Mouse (Mus musculus) heart, embryonic 14.5 days (tissue): ENCODE data around the gene Prss33. TPM values are rescaled to one million over a fixed set of nuclear protein-coding genes. Genes with fewer than 3 reads are reported as not detected.

Source experiments
- ATAC-seq: fragments of 200-750 bp; cut with Nextera tagmentation; 2 replicates; pipeline ENCODE4 v1.8.0; 2017; ENCODE audit warnings: low read depth, moderate TSS enrichment; ENCODE audit not compliant: insufficient number of reproducible peaks, insufficient read depth, low FRiP score
- H3K27ac ChIP-seq, 2 experiments: fragments of 200-500 bp in 1 of 2; fragments of 300-500 bp in 1 of 2; sonication (generic) in 1 of 2; replicated peaks in 1 of 2; 2 replicates each; pipeline ENCODE4 v1.5.1; 2012 to 2014; ENCODE audit warnings: low read depth in 2 of 2, low read length in 2 of 2, control low read depth in 1 of 2, mild to moderate bottlenecking in 1 of 2, mixed read lengths in 1 of 2; ENCODE audit not compliant: control insufficient read depth in 1 of 2, insufficient read depth in 1 of 2
- H3K27me3 ChIP-seq: fragments of 300-500 bp; sonication (generic); 2 replicates; pipeline ENCODE4 v1.6.1; 2014; ENCODE audit warnings: mild to moderate bottlenecking, low read length, control low read depth; ENCODE audit not compliant: control insufficient read depth, insufficient read depth
- H3K36me3 ChIP-seq: fragments of 300-500 bp; sonication (generic); 2 replicates; pipeline ENCODE4 v1.6.1; 2014; ENCODE audit warnings: mild to moderate bottlenecking, control low read depth, low read length, mixed read lengths; ENCODE audit not compliant: control insufficient read depth, insufficient read depth
- H3K4me1 ChIP-seq, 2 experiments: fragments of 200-500 bp in 1 of 2; fragments of 300-500 bp in 1 of 2; sonication (generic) in 1 of 2; 2 replicates each; pipeline ENCODE4 v1.6.1; 2012 to 2014; ENCODE audit warnings: low read length in 2 of 2, control low read depth in 1 of 2, mixed read lengths in 1 of 2; ENCODE audit not compliant: control insufficient read depth in 2 of 2, insufficient read depth in 2 of 2
- H3K4me2 ChIP-seq: fragments of 300-500 bp; sonication (generic); 2 replicates; pipeline ENCODE4 v1.6.1; 2014; ENCODE audit warnings: mild to moderate bottlenecking, low read length
- H3K4me3 ChIP-seq, 2 experiments: fragments of 200-500 bp in 1 of 2; fragments of 300-500 bp in 1 of 2; sonication (generic) in 1 of 2; 2 replicates each; pipeline ENCODE4 v1.5.1; 2012 to 2014; ENCODE audit warnings: low read length in 2 of 2, mild to moderate bottlenecking in 2 of 2, control low read depth in 1 of 2, low read depth in 1 of 2, moderate library complexity in 1 of 2; ENCODE audit not compliant: control insufficient read depth in 1 of 2, insufficient read depth in 1 of 2
- H3K9ac ChIP-seq: fragments of 300-500 bp; sonication (generic); 2 replicates; pipeline ENCODE4 v1.6.1; 2014; ENCODE audit warnings: mild to moderate bottlenecking, low read length
- H3K9me3 ChIP-seq: fragments of 300-500 bp; sonication (generic); 2 replicates; pipeline ENCODE4 v1.6.1; 2016; ENCODE audit warnings: low read length, control low read depth; ENCODE audit not compliant: control insufficient read depth
- WGBS: fragments of 180-500 bp; shearing (Covaris S2); extraction: QIAGEN DNeasy Blood & Tissue Kit; methylation state at CpG from one replicate; pipeline ENCODE4 v1.1.7; 2014; 5-methylcytosine and 5-hydroxymethylcytosine counted together
- polyA plus RNA-seq: library from polyadenylated mRNA; unstranded; fragments of >200 nt; fragmentation: Nextera tagmentation; extraction: Ambion mirVana; gene quantifications from 2 replicates; pipeline ENCODE4 v1.2.1, GENCODE M21; 2014

Gene Prss33
- polyA plus RNA-seq, 1 experiment from 2014 or later = not detected

GRCm38 (mm10) chr17:23806867-23807266 lies 29.0 kb downstream of the Prss33 start:
- Histone ChIP-seq H3K4me3 (no peak overlapping the region), H3K27me3 (no peaks in the 10 kb centered on the region), H3K9ac (no peak overlapping the region), H3K27ac (no peak overlapping the region), H3K9me3 (no peaks in the 10 kb centered on the region), H3K4me1 (peaks cover 5 to 26% of the 10 kb centered on the region in 2 experiments), H3K36me3 (peaks cover 48% of the 10 kb centered on the region), H3K4me2 (peak overlapping the region; percentile 35)
- ATAC-seq = no peak
- WGBS = 74% methylated on average over 25 of the region's 25 CpGs

- H3K36me3 ChIP-seq = peaks cover 25% of the 10 kb centered on the region
- H3K4me3 ChIP-seq = peak overlapping the region; percentile 93 to 98
- peak overlapping the region; percentile 94 for H3K4me2 ChIP-seq
- peak overlapping the region in 1 of 2 experiments; percentile 96; a peak in 1 of 4 replicates for H3K27ac ChIP-seq
- WGBS = 2% methylated on average over 8 of the region's 8 CpGs
- no peaks in the 10 kb centered on the region for H3K27me3 ChIP-seq
- H3K4me1 ChIP-seq = peaks cover 5 to 26% of the 10 kb centered on the region in 2 experiments
- no peaks in the 10 kb centered on the region for H3K9me3 ChIP-seq
- peak overlapping the region; percentile 99 for H3K9ac ChIP-seq
- no peak for ATAC-seq
These were observed 31.3 kb downstream of the Prss33 start for GRCm38 (mm10) chr17:23804426-23805085.

GRCm38 (mm10) chr17:23803366-23804041 lies 32.4 kb downstream of the Prss33 start:
- H3K4me1 ChIP-seq = peaks cover 5 to 26% of the 10 kb centered on the region in 2 experiments
- H3K36me3 ChIP-seq = peaks cover 14% of the 10 kb centered on the region
- H3K4me3 ChIP-seq = peak overlapping the region; percentile 93 to 98
- peak overlapping the region; percentile 86 to 96 for H3K27ac ChIP-seq
- H3K9ac ChIP-seq = peak overlapping the region; percentile 99
- WGBS = under 1% methylated on average over 69 of the region's 83 CpGs
- H3K27me3 ChIP-seq = no peaks in the 10 kb centered on the region
- no peaks in the 10 kb centered on the region for H3K9me3 ChIP-seq
- ATAC-seq = peak; percentile 66
- H3K4me2 ChIP-seq = peak overlapping the region; percentile 94

- H3K4me1 ChIP-seq = peaks cover 5 to 26% of the 10 kb centered on the region in 2 experiments
- H3K4me2 ChIP-seq = peak overlapping the region; percentile 94
- peak overlapping the region; percentile 90 to 96 for H3K27ac ChIP-seq
- peak; percentile 96 for ATAC-seq
- under 1% methylated on average over 57 of the region's 60 CpGs for WGBS
- no peaks in the 10 kb centered on the region for H3K9me3 ChIP-seq
- peak overlapping the region; percentile 93 to 98 for H3K4me3 ChIP-seq
- peaks cover 8% of the 10 kb centered on the region for H3K36me3 ChIP-seq
- H3K27me3 ChIP-seq = no peaks in the 10 kb centered on the region
- peak overlapping the region; percentile 99 for H3K9ac ChIP-seq
These were observed 33.0 kb downstream of the Prss33 start for GRCm38 (mm10) chr17:23802746-23803365.

GRCm38 (mm10) chr17:23801627-23802026 lies 34.2 kb downstream of the Prss33 start:
- H3K27me3 ChIP-seq = no peaks in the 10 kb centered on the region
- H3K4me2 ChIP-seq = no peak overlapping the region
- no peak for ATAC-seq
- H3K4me3 ChIP-seq = no peak overlapping the region
- H3K27ac ChIP-seq = no peak overlapping the region
- 96% methylated on average over 10 of the region's 10 CpGs for WGBS
- H3K4me1 ChIP-seq = peaks cover 5 to 20% of the 10 kb centered on the region in 2 experiments
- no peaks in the 10 kb centered on the region for H3K36me3 ChIP-seq
- H3K9ac ChIP-seq = no peak overlapping the region
- H3K9me3 ChIP-seq = no peaks in the 10 kb centered on the region

- peaks cover 0 to 2% of the 10 kb centered on the region in 2 experiments; a peak in 2 of 4 replicates for H3K4me1 ChIP-seq
- ATAC-seq = no peak
These were observed 38.5 kb downstream of the Prss33 start for GRCm38 (mm10) chr17:23797316-23797715.

GRCm38 (mm10) chr17:23795323-23795722 lies 40.5 kb downstream of the Prss33 start:
- no peak overlapping the region for H3K4me3 ChIP-seq
- H3K4me2 ChIP-seq = no peak overlapping the region
- WGBS = 93% methylated on average over 8 of the region's 8 CpGs
- H3K36me3 ChIP-seq = no peaks in the 10 kb centered on the region
- no peak for ATAC-seq
- H3K9ac ChIP-seq = no peak overlapping the region
- H3K9me3 ChIP-seq = no peaks in the 10 kb centered on the region
- H3K4me1 ChIP-seq = peaks cover 4 to 5% of the 10 kb centered on the region in 2 experiments; a peak in 3 of 4 replicates
- H3K27ac ChIP-seq = no peak overlapping the region
- no peaks in the 10 kb centered on the region for H3K27me3 ChIP-seq

More at GRCm38 (mm10) chr17:23797316-23797715, 38.5 kb downstream of the Prss33 start:
- Histone ChIP-seq H3K9ac (no peak overlapping the region), H3K9me3 (no peaks in the 10 kb centered on the region), H3K27ac (no peak overlapping the region), H3K36me3 (no peaks in the 10 kb centered on the region), H3K4me2 (no peak overlapping the region), H3K27me3 (no peaks in the 10 kb centered on the region), H3K4me3 (no peak overlapping the region)
- 63% methylated on average over 7 of the region's 7 CpGs for WGBS
